Mouse (Mus musculus): ENCODE results near the gene Cdsn. TPM values are rescaled to one million over a fixed set of nuclear protein-coding genes. Genes with fewer than 3 reads are reported as not detected.
A peak's percentile ranks its signal among the peaks of the same experiment; 100 is the strongest.

Cdsn gene
- polyA plus RNA-seq, 1 experiment: 1.2 TPM

DNA sequence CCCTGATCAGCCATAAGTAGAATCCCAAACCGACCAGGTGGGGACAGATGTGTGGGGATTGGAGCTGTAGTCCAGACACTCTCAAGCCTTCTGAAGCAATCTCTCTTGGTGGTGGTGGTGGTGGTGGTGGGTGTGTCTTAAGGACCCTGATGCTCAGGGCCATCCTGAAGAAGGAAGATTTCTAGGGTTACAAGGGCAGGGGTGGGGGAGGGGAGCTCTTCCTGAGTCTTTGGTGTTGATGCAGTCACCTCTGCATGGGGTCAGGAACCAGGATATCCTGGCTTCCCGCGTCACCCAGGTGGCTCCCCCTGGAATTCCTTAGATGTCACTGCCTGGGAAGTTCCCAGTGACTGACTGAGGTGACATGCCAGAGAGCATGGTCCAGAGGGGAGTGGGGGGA is 19.6 kb upstream of the Cdsn start:
- DNase-seq (ENCODE audit: low read depth, low spot score): no peak
- WGBS: 10% methylated on average over 3 of the region's 3 CpGs

DNA sequence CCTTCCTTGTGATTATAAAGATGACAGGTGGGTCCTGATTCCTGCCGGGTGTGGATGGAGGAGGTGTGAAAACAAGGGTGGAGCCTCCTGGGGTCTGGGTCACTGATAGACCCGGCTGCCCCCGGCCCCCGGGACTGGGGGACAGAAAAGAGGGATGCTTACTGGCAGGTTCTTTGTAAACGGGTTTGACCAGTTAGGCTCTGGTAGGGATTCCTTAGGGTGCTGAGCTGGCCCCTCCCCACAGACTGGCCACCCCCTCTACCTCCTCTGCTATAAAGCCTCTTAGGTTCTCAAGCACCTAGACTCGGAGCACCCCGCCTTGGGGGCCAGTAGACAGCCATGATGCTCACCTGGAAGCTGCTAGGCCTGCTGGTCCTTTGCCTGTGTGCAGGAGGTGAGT is 19.0 kb upstream of the Cdsn start, which contains the start of gene Psors1c2:
TSS of gene Psors1c2 (plus strand) at position 301 of the 400 bp plus-strand sequence.
- DNase-seq (ENCODE audit: low read depth, low spot score): no peak
- WGBS: 15% methylated on average over 7 of the region's 7 CpGs

DNA sequence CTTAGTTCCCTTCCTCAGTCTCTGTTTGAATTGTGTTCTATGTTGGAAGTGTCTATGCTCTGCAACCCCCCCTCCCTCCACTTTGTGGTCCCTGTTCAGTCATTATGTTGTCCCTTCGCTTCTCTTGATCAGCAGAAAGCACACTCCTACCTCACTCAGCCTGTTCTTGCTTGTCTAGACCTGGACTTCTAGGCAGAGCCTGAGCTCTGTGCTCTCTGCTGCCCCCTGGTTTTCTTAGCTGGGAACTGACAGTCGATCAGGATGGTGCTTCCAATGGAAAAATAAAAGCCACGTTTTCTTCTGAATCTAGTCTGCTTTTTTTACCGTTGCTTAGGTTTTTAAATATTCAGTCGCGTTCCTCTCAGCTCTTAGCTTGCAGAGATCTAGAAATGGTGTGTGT is 17.6 kb upstream of the Cdsn start:
- DNase-seq (ENCODE audit: low read depth, low spot score): no peak
- WGBS: 3% methylated on average over 6 of the region's 6 CpGs

DNA sequence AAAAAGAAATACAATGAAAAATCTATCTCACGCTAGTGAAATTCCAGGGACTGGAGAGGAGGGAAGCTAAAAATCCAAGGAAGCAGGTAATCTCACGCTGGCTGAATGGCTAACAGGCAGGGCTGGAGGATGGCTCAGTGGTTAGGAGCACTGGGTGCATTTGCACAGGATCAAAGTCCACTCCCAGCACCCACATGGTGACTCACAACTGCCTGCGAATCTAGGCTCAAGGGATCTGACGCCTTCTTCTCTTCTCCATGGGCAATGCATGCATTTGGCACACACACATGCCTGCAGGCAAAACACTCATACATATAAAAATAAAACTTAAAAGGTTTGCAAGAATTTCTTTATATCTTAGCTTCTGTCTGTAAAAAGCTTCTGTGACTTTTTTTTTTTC is 14.5 kb upstream of the Cdsn start:
- WGBS: 56% methylated on average over 4 of the region's 4 CpGs
- no peak for DNase-seq (ENCODE audit: low read depth, low spot score)

DNA sequence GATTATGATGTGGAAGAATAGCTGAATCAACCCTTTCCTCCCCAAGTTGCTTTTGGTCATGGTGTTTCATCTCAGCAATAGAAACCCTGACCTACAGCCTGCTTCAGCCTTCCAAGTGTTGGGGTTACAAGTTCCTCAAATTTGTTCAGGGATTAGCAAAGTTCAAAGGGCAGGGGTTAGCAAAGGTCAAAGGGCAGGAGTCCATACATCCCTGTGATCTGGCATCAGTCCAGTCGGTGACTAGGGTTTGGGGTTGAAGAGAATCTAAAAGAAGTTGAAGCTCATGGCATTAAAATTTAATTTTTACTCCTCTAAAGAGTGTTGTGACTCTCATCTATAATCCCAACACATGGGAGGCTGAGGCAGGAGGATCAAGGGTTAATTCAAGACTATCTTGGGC is 13.5 kb upstream of the Cdsn start:
- 80% methylated on average over 1 of the region's 1 CpGs for whole genome bisulfite sequencing
- DNase-seq (ENCODE audit: low read depth, low spot score): no peak

GRCm38 (mm10) chr17:35539540-35539939 is 12.4 kb upstream of the Cdsn start:
- no peak for DNase-seq (ENCODE audit: low read depth, low spot score)
- 62% methylated on average over 10 of the region's 10 CpGs for WGBS

- DNase-seq (ENCODE audit: low read depth, low spot score): no peak
- 65% methylated on average over 15 of the region's 15 CpGs for WGBS
These were observed 9.0 kb upstream of the Cdsn start for GRCm38 (mm10) chr17:35542761-35543411.

DNA sequence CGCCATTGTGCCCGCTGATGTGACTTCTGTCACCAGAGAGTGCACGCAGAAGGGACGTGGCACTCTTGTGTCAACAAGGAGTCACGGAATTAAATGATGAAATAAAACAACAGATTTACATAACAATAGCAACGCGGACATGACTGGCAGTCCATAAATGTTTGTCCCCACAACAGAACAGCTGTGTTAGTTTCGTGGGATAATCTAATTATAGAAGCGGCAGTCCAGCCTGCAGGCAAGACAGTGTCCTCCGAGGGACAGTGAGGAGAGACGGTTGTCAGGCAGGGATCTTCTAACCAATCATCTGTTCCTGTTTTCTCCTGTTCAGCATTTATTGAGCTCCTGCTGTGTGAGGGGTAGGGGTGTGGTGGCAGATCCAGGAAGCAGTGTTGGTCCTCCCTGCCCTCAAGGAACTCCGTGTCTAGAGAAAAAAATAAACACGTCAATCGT is 8.5 kb upstream of the Cdsn start:
- 30% methylated on average over 14 of the region's 14 CpGs for WGBS
- no peak for DNase-seq (ENCODE audit: low read depth, low spot score)

DNA sequence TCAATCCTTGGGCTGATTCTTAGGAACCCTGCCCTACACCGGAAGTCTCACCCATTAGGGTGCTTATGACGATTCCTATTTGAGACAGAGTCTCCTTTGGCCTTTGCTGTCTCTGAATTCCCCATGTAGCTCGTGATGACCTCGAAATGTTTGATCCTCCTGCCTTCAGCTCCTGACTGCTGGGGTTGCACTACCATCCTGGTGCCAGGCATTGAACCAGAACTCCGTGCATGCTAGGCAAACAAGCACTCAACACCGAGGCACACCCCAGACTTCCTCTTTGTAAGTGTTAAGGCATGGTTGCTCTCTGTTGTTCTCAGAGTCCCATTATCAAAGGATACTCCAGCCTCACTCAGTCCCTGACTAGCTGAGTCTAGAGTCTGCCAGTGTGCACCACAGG is 7.9 kb upstream of the Cdsn start:
- DNase-seq (ENCODE audit: low read depth, low spot score): no peak
- WGBS: 59% methylated on average over 6 of the region's 6 CpGs

DNA sequence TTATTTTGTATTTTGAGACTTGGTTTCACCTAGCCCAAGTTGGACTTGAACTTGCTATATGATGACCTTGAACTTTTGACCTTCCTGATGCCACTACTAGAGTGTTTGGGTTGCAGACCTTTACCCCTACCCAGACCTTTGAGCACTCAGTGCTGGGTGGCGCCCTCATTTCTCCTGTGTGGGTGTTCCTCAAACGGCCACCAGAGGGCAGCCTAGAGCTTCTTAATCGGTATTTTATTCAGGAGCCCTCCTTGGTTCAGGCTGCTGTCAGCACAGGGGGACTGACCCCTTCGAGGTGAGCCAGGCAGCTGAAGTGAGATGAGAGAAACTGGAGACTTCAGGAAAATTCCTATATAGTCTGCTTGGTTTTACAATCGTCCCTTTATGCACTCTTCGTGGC is 7.2 kb upstream of the Cdsn start:
- 36% methylated on average over 6 of the region's 6 CpGs for WGBS
- no peak for DNase-seq (ENCODE audit: low read depth, low spot score)

DNA sequence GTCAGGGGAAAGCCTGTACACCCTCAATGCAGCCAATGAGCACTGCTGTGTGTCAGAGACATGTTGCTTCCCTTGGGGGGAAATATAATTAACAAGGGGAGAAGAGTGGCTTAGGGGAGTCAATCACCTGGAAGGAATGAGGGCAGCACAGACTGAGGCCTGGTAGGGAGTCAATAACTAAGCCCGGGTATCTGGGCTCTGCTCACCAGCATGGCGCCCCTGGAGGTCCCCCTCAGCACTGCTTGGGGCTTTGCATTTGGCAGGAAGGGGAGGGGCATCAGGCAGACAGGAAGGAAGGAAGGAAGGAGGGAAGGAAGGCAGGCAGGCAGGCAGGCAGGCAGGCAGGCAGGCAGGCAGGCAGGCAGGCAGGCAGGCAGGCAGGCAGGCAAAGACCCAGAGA is 4.5 kb upstream of the Cdsn start:
- DNase-seq (ENCODE audit: low read depth, low spot score): no peak
- WGBS: 85% methylated on average over 2 of the region's 2 CpGs

- no peak for DNase-seq (ENCODE audit: low read depth, low spot score)
- 42% methylated on average over 5 of the region's 5 CpGs for WGBS
These were observed 3.3 kb upstream of the Cdsn start for GRCm38 (mm10) chr17:35548636-35549035.

DNA sequence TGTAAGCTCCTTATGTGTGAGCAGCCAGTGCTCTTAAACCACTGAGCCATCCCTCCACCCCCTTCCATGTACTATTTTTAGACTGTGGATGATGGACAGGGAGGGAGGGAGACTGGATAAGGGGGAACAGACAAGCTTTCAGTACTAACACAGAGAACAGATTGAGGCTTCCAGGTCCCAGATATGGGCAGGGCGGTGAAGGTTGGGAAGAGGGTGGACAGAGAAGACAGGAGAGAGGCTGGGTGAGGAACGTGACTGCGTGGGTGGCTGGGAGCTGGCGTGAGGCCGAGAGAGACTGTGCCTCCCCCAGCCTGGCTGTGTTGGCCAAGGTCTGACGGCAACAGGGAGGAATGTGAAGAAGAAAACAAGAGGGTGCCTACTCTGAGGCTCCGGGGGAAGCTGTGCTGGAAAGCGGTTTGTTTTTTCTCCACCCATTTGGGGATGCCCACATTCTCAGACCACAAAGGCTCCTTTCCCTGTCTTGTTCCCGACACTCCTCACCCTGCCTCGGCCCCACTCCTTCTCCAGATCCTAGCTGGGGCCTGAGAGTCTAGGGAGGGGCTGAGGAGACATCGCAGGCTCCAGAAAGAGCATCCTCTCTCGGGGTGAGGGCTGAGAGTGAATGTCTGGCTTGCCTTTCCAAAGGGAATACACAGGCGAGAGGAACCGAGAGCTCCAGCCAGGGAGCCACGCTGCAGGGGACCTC is 2.3 kb upstream of the Cdsn start:
- DNase-seq (ENCODE audit: low read depth, low spot score): no peak
- WGBS: 41% methylated on average over 15 of the region's 15 CpGs

GRCm38 (mm10) chr17:35550143-35550494 is 1.8 kb upstream of the Cdsn start:
- 89% methylated on average over 4 of the region's 4 CpGs for WGBS
- DNase-seq (ENCODE audit: low read depth, low spot score): no peak

DNA sequence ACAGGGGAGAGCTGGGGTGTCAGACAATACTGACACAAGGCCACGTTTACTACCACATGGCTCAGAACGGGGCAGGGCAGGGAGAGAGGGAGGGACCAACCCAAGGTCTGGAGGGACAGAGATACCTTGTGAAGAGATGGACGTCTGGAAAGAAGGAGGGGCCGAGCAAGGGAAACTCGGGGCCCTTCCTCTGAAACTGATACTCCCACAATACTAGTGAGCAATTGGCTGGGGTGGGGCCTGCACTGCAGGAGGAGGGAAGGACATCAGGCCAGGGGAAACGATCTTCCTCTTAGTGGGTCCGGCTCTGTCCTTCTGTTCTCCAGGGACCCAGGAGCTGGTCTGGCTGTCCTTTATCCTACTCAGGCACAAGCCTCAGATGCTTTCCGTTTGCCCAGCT is 1.1 kb upstream of the Cdsn start:
- no peak for DNase-seq (ENCODE audit: low read depth, low spot score)
- WGBS: 37% methylated on average over 8 of the region's 8 CpGs

DNA sequence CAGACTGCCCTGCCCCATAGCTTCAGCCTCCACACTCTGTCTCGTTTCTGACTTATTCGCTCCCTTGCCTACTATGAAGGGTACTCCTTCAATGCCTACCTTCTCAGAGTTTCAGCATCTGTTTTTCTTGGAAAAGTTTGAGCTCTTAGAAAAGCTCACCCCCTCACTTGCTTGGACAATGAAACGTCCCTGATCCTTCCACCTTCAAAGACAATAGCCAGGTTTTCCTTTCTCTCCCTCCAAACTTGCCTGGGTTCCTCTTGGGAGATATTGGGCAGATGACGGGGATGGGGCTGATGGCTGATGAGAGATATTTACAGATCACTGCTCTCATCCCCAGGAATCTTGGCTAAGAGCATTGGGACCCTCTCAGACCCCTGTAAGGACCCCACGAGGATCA is 2.4 kb downstream of the Cdsn start:
- DNase-seq (ENCODE audit: low read depth, low spot score): no peak

GRCm38 (mm10) chr17:35554761-35555397 is 3.0 kb downstream of the Cdsn start:
- no peak for DNase-seq (ENCODE audit: low read depth, low spot score)
- WGBS: 92% methylated on average over 18 of the region's 18 CpGs

More for the DNA sequence above, 2.4 kb downstream of the Cdsn start:
- WGBS: 89% methylated on average over 5 of the region's 5 CpGs

- no peak for DNase-seq (ENCODE audit: low read depth, low spot score)
- WGBS: 43% methylated on average over 13 of the region's 13 CpGs
These were observed 4.3 kb downstream of the Cdsn start for GRCm38 (mm10) chr17:35556186-35556765.

DNA sequence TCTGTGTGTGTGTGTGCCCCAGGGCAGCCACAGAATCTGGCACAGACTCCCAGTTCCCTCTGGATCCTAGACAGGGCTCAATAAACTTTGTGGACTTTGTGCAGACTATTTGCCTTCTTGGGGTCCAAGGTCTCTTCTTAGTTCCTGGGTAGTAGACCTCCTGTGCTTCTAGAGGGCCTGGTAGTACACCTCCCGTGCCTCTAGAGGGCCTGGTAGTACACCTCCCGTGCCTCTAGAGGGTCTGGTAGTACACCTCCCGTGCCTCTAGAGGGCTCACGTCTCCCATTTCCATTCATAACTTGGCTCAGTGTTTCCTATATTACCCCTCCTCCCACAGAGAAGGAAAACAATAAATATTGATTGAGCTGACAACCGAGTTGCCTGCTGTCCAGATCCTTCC is 4.9 kb downstream of the Cdsn start:
- peak; percentile 74 for DNase-seq (ENCODE audit: low read depth, low spot score)
- WGBS: 8% methylated on average over 5 of the region's 5 CpGs

DNA sequence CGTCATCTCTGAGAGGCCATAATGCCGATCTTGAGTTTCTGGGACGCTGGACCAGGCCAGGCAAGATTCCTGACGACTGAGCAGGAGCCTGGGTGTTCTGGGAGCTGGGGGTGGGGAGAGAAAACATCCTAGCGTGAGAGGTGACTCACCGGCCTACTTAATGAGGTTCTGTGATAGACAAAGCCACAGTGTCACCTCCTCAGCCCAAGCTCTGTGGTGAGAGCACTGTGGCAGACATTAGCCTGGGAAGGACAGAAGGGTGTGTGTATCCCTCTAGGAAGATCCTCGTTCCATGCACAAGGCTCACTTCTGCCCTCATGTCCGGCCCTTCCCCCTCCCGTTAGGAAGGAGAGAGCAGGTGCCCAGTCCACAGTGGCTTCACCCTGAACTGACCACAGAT is 5.4 kb downstream of the Cdsn start:
- WGBS: 41% methylated on average over 9 of the region's 9 CpGs
- DNase-seq (ENCODE audit: low read depth, low spot score): no peak

- 67% methylated on average over 8 of the region's 8 CpGs for WGBS
- no peak for DNase-seq (ENCODE audit: low read depth, low spot score)
These were observed 6.3 kb downstream of the Cdsn start for GRCm38 (mm10) chr17:35558216-35558615.

Measured in large intestine, adult 2 months (tissue).